Mouse (Mus musculus) CH12.LX (cell line): ENCODE results near the gene Dmkn. TPM values are rescaled to one million over a fixed set of nuclear protein-coding genes. Genes with fewer than 3 reads are reported as not detected.

Source experiments
- DNase-seq: peaks from one replicate; pipeline ENCODE4 v3.0.0-alpha.2; 2013; ENCODE audit errors: extremely low read depth
- H3K27ac ChIP-seq: 2 replicates; pipeline ENCODE4 v1.5.1; 2012; ENCODE audit warnings: low read depth, mild to moderate bottlenecking, control low read depth, moderate library complexity; ENCODE audit not compliant: insufficient read depth
- H3K27me3 ChIP-seq: replicated peaks from 2 replicates; pipeline ENCODE3; 2012; ENCODE audit warnings: inconsistent platforms
- H3K36me3 ChIP-seq, 2 experiments: replicated peaks in 1 of 2; 2 replicates each; pipeline versions ENCODE3 to v1.6.1; 2012; ENCODE audit warnings: inconsistent platforms in 1 of 2, low read length in 1 of 2, mild to moderate bottlenecking in 1 of 2, mixed read lengths in 1 of 2, moderate library complexity in 1 of 2; ENCODE audit not compliant: control insufficient read depth in 1 of 2, insufficient read depth in 1 of 2
- H3K4me1 ChIP-seq, 2 experiments: 2 replicates each; pipeline ENCODE4 v1.6.1; 2012; ENCODE audit warnings: inconsistent platforms in 1 of 2, moderate library complexity in 1 of 2; ENCODE audit not compliant: insufficient read depth in 2 of 2, control insufficient read depth in 1 of 2
- H3K4me2 ChIP-seq: 2 replicates; pipeline ENCODE4 v1.6.1; 2012; ENCODE audit warnings: low read depth, mild to moderate bottlenecking, control low read depth; ENCODE audit not compliant: poor library complexity, insufficient read depth, severe bottlenecking
- H3K4me3 ChIP-seq, 3 experiments: fragments of 150-350 bp in 1 of 3; sonication (generic) in 1 of 3; replicated peaks in 1 of 3; 2 replicates each; pipeline versions ENCODE3 to v1.5.1; 2011 to 2012; ENCODE audit warnings: low read depth in 2 of 3, low read length in 2 of 3, mild to moderate bottlenecking in 2 of 3, moderate library complexity in 2 of 3, control low read depth in 1 of 3, improper control_type of control experiment in 1 of 3, inconsistent platforms in 1 of 3, mixed read lengths in 1 of 3; ENCODE audit not compliant: poor library complexity in 1 of 3
- H3K79me2 ChIP-seq: replicated peaks from 2 replicates; pipeline ENCODE4 v1.6.1; 2012; ENCODE audit warnings: mild to moderate bottlenecking, moderate library complexity; ENCODE audit not compliant: control insufficient read depth, poor library complexity, insufficient read depth, severe bottlenecking; ENCODE audit errors: extremely low read depth
- H3K9ac ChIP-seq: 2 replicates; pipeline ENCODE4 v1.6.1; 2012; ENCODE audit warnings: low read depth, mild to moderate bottlenecking, control low read depth, moderate library complexity; ENCODE audit not compliant: insufficient read depth
- H3K9me3 ChIP-seq: replicated peaks from 2 replicates; pipeline ENCODE3; 2012; ENCODE audit warnings: low read length, inconsistent platforms, mixed read lengths
- CHD2 ChIP-seq: IDR thresholded peaks from 2 replicates; pipeline ENCODE4 v1.6.1; 2011; ENCODE audit warnings: low read length, improper control_type of control experiment
- E2F4 ChIP-seq: IDR thresholded peaks from 2 replicates; pipeline ENCODE4 v1.6.1; 2011; ENCODE audit warnings: low read depth, low read length, improper control_type of control experiment; ENCODE audit not compliant: insufficient replicate concordance
- ELF1 ChIP-seq: IDR thresholded peaks from 2 replicates; pipeline ENCODE4 v1.6.1; 2014; ENCODE audit warnings: low read depth, mild to moderate bottlenecking, inconsistent platforms, low read length, improper control_type of control experiment
- ETS1 ChIP-seq: conservative IDR thresholded peaks from 2 replicates; pipeline ENCODE4 v1.6.1; 2012; ENCODE audit warnings: low read depth, mild to moderate bottlenecking, inconsistent platforms, low read length, improper control_type of control experiment, moderate library complexity
- GABPA ChIP-seq: IDR thresholded peaks from 2 replicates; pipeline ENCODE4 v1.6.1; 2012; ENCODE audit warnings: low read depth, low read length, improper control_type of control experiment, inconsistent platforms; ENCODE audit not compliant: insufficient replicate concordance
- JUND ChIP-seq: conservative IDR thresholded peaks from 2 replicates; pipeline ENCODE4 v1.6.1; 2011; ENCODE audit warnings: low read depth, low read length, improper control_type of control experiment
- KAT2A ChIP-seq: IDR thresholded peaks from 2 replicates; pipeline ENCODE4 v1.6.1; 2012; ENCODE audit warnings: low read length, improper control_type of control experiment, inconsistent platforms; ENCODE audit not compliant: insufficient replicate concordance
- MEF2A ChIP-seq: IDR thresholded peaks from 2 replicates; pipeline ENCODE4 v1.6.1; 2014; ENCODE audit warnings: low read depth, mild to moderate bottlenecking, inconsistent platforms, low read length, improper control_type of control experiment, borderline replicate concordance
- MYC ChIP-seq: IDR thresholded peaks from 2 replicates; pipeline ENCODE4 v1.6.1; 2011; ENCODE audit warnings: low read depth, mild to moderate bottlenecking, improper control_type of control experiment, low read length
- NELFE ChIP-seq: IDR thresholded peaks from 2 replicates; pipeline ENCODE4 v1.6.1; 2011; ENCODE audit warnings: low read depth, low read length, improper control_type of control experiment
- POLR2AphosphoS2 ChIP-seq: IDR thresholded peaks from 2 replicates; pipeline ENCODE4 v1.6.1; 2011; ENCODE audit warnings: low read depth, low read length, improper control_type of control experiment
- RCOR1 ChIP-seq: conservative IDR thresholded peaks from 2 replicates; pipeline ENCODE4 v1.6.1; 2012; ENCODE audit warnings: low read depth, mild to moderate bottlenecking, inconsistent platforms, low read length, improper control_type of control experiment
- SIN3A ChIP-seq: IDR thresholded peaks from 2 replicates; pipeline ENCODE4 v1.6.1; 2012; ENCODE audit warnings: low read length, improper control_type of control experiment, inconsistent platforms
- TCF12 ChIP-seq: IDR thresholded peaks from 2 replicates; pipeline ENCODE4 v1.6.1; 2014; ENCODE audit warnings: low read depth, mild to moderate bottlenecking, inconsistent platforms, low read length, improper control_type of control experiment
- UBTF ChIP-seq: IDR thresholded peaks from 2 replicates; pipeline ENCODE4 v1.6.1; 2012; ENCODE audit warnings: low read depth, mild to moderate bottlenecking, inconsistent platforms, low read length, improper control_type of control experiment, moderate library complexity
- USF1 ChIP-seq: IDR thresholded peaks from 2 replicates; pipeline ENCODE4 v1.6.1; 2014; ENCODE audit warnings: low read depth, mild to moderate bottlenecking, inconsistent platforms, low read length, improper control_type of control experiment
- USF2 ChIP-seq: conservative IDR thresholded peaks from 2 replicates; pipeline ENCODE4 v1.6.1; 2011; ENCODE audit warnings: low read depth, low read length, improper control_type of control experiment
- ZC3H11A ChIP-seq: IDR thresholded peaks from 2 replicates; pipeline ENCODE4 v1.6.1; 2012; ENCODE audit warnings: low read depth, mild to moderate bottlenecking, inconsistent platforms, low read length, improper control_type of control experiment
- ZKSCAN1 ChIP-seq: IDR thresholded peaks from 2 replicates; pipeline ENCODE4 v1.6.1; 2012; ENCODE audit warnings: low read depth, inconsistent platforms, low read length, improper control_type of control experiment, borderline replicate concordance
- ZMIZ1 ChIP-seq: IDR thresholded peaks from 2 replicates; pipeline ENCODE4 v1.6.1; 2012; ENCODE audit warnings: low read depth, mild to moderate bottlenecking, inconsistent platforms, low read length, improper control_type of control experiment
- dilution Hi-C: fragments of 300-500 bp; cut with MboI; formaldehyde crosslinking; loops from 2 replicates; pipeline ENCODE4 v1.14.3; 2020; ENCODE audit warnings: low sequenced_read_pairs; ENCODE audit not compliant: extremely low pct_unique_long_range_greater_than_20kb, extremely low pct_ligation_motif_present
- in situ Hi-C: fragments of 300-500 bp; cut with MboI; formaldehyde crosslinking; loops from 3 replicates; pipeline ENCODE4 v1.14.3; 2019; ENCODE audit warnings: low sequenced_read_pairs, low pct_ligation_motif_present, low pct_unique_long_range_greater_than_20kb, mixed read lengths
- polyA plus RNA-seq: library from polyadenylated mRNA; unstranded; fragments of >175 nt; gene quantifications from 2 replicates; pipeline ENCODE4 v1.2.1, GENCODE M21; 2012; ENCODE audit warnings: low read depth; ENCODE audit not compliant: insufficient read length
- total RNA-seq, 2 experiments: library from RNA; depleted of rRNA; stranded (reverse); fragments of 300-350 nt in 1 of 2; fragments of >200 nt in 1 of 2; gene quantifications; 2 replicates each; pipeline ENCODE4 v1.2.3; 2012 to 2014

Dmkn gene
- total and polyA plus RNA-seq, 3 experiments = not detected

GRCm38 (mm10) chr7:30761769-30762352, 1.7 kb upstream of the Dmkn start:
- H3K4me2 ChIP-seq = no peak overlapping the region
- no peaks in the 10 kb centered on the region for H3K79me2 ChIP-seq
- peaks cover 2% of the 10 kb centered on the region for H3K27me3 ChIP-seq
- peak; percentile 28 for DNase-seq
- peaks cover 4 to 28% of the 10 kb centered on the region in 2 experiments; a peak in 3 of 4 replicates for H3K4me1 ChIP-seq
- no peak overlapping the region for H3K4me3 ChIP-seq
- no peak for TF ChIP-seq ZKSCAN1
- peak; percentile 39; the same call in 1 of the 2 replicates for TF ChIP-seq MEF2A
- peak; percentile 68 for TF ChIP-seq ELF1
- H3K9ac ChIP-seq = no peak overlapping the region
- in situ Hi-C loops = no loop called here
- no peak overlapping the region for H3K27ac ChIP-seq
- peaks cover 0 to under 1% of the 10 kb centered on the region in 2 experiments for H3K36me3 ChIP-seq
- dilution Hi-C loops = no loop called here
- H3K9me3 ChIP-seq = no peaks in the 10 kb centered on the region

DNA sequence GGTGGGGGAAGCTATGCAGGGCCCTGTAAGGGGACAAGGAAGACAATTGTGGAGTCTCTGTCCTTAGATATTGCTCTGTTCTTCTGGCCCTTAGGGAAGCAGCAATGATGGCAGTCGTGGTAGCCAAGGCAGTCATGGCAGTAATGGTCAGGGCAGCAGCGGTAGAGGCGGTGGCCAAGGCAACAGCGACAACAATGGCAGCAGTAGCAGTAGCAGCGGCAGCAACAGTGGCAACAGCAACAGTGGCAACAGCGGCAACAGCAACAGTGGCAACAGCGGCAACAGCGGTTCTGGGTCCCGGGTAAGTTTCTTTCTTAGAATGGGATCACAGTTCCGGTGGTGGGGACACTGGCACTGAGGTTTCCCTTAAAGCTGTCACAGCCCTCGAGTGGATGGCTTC, 1.6 kb downstream of the Dmkn start:
- H3K79me2 ChIP-seq = no peaks in the 10 kb centered on the region
- H3K4me3 ChIP-seq = no peak overlapping the region
- H3K4me1 ChIP-seq = peaks cover 4 to 36% of the 10 kb centered on the region in 2 experiments; a peak in 3 of 4 replicates
- no peaks in the 10 kb centered on the region for H3K9me3 ChIP-seq
- H3K27ac ChIP-seq = no peak overlapping the region
- H3K9ac ChIP-seq = no peak overlapping the region
- dilution Hi-C loops (no loop called here), in situ Hi-C loops (no loop called here)
- H3K4me2 ChIP-seq = no peak overlapping the region
- DNase-seq = no peak
- TF ChIP-seq MYC (no peak), JUND (no peak), E2F4 (no peak), UBTF (no peak), USF2 (no peak), MEF2A (no peak), CHD2 (no peak), SIN3A (no peak), RCOR1 (no peak), ZMIZ1 (no peak), ETS1 (no peak), GABPA (no peak), NELFE (no peak), USF1 (no peak), TCF12 (no peak), ZC3H11A (no peak), ELF1 (no peak), KAT2A (no peak), POLR2AphosphoS2 (no peak)
- peaks cover 2% of the 10 kb centered on the region for H3K27me3 ChIP-seq
- H3K36me3 ChIP-seq = no peaks in the 10 kb centered on the region
